Mouse (Mus musculus) heart, embryonic 14.5 days (tissue): Measurements from ENCODE around the gene Rpa2. TPM values are rescaled to one million over a fixed set of nuclear protein-coding genes. Genes with fewer than 3 reads are reported as not detected.
"Not testable (repeated sequence)": the region's sequence is repeated elsewhere in the genome, so short reads cannot be mapped to it uniquely, and the experiment has no call there.

Experiments used
- ATAC-seq: fragments of 200-750 bp; cut with Nextera tagmentation; 2 replicates; pipeline ENCODE4 v1.8.0; 2017; ENCODE audit warnings: low read depth, moderate TSS enrichment; ENCODE audit not compliant: insufficient number of reproducible peaks, insufficient read depth, low FRiP score
- H3K27ac ChIP-seq, 2 experiments: fragments of 200-500 bp in 1 of 2; fragments of 300-500 bp in 1 of 2; sonication (generic) in 1 of 2; replicated peaks in 1 of 2; 2 replicates each; pipeline ENCODE4 v1.5.1; 2012 to 2014; ENCODE audit warnings: low read depth in 2 of 2, low read length in 2 of 2, control low read depth in 1 of 2, mild to moderate bottlenecking in 1 of 2, mixed read lengths in 1 of 2; ENCODE audit not compliant: control insufficient read depth in 1 of 2, insufficient read depth in 1 of 2
- H3K27me3 ChIP-seq: fragments of 300-500 bp; sonication (generic); 2 replicates; pipeline ENCODE4 v1.6.1; 2014; ENCODE audit warnings: mild to moderate bottlenecking, low read length, control low read depth; ENCODE audit not compliant: control insufficient read depth, insufficient read depth
- H3K36me3 ChIP-seq: fragments of 300-500 bp; sonication (generic); 2 replicates; pipeline ENCODE4 v1.6.1; 2014; ENCODE audit warnings: mild to moderate bottlenecking, control low read depth, low read length, mixed read lengths; ENCODE audit not compliant: control insufficient read depth, insufficient read depth
- H3K4me1 ChIP-seq, 2 experiments: fragments of 200-500 bp in 1 of 2; fragments of 300-500 bp in 1 of 2; sonication (generic) in 1 of 2; 2 replicates each; pipeline ENCODE4 v1.6.1; 2012 to 2014; ENCODE audit warnings: low read length in 2 of 2, control low read depth in 1 of 2, mixed read lengths in 1 of 2; ENCODE audit not compliant: control insufficient read depth in 2 of 2, insufficient read depth in 2 of 2
- H3K4me2 ChIP-seq: fragments of 300-500 bp; sonication (generic); 2 replicates; pipeline ENCODE4 v1.6.1; 2014; ENCODE audit warnings: mild to moderate bottlenecking, low read length
- H3K4me3 ChIP-seq, 2 experiments: fragments of 200-500 bp in 1 of 2; fragments of 300-500 bp in 1 of 2; sonication (generic) in 1 of 2; 2 replicates each; pipeline ENCODE4 v1.5.1; 2012 to 2014; ENCODE audit warnings: low read length in 2 of 2, mild to moderate bottlenecking in 2 of 2, control low read depth in 1 of 2, low read depth in 1 of 2, moderate library complexity in 1 of 2; ENCODE audit not compliant: control insufficient read depth in 1 of 2, insufficient read depth in 1 of 2
- H3K9ac ChIP-seq: fragments of 300-500 bp; sonication (generic); 2 replicates; pipeline ENCODE4 v1.6.1; 2014; ENCODE audit warnings: mild to moderate bottlenecking, low read length
- H3K9me3 ChIP-seq: fragments of 300-500 bp; sonication (generic); 2 replicates; pipeline ENCODE4 v1.6.1; 2016; ENCODE audit warnings: low read length, control low read depth; ENCODE audit not compliant: control insufficient read depth
- WGBS: fragments of 180-500 bp; shearing (Covaris S2); extraction: QIAGEN DNeasy Blood & Tissue Kit; methylation state at CpG from one replicate; pipeline ENCODE4 v1.1.7; 2014; 5-methylcytosine and 5-hydroxymethylcytosine counted together
- polyA plus RNA-seq: library from polyadenylated mRNA; unstranded; fragments of >200 nt; fragmentation: Nextera tagmentation; extraction: Ambion mirVana; gene quantifications from 2 replicates; pipeline ENCODE4 v1.2.1, GENCODE M21; 2014

The Rpa2 gene
- polyA plus RNA-seq, 1 experiment from 2014 or later: 74.3 TPM

GRCm38 (mm10) chr4:132798666-132799065 lies 30.5 kb downstream of the Rpa2 start:
- not testable (repeated sequence) for H3K4me2 ChIP-seq, H3K27ac ChIP-seq, H3K4me1 ChIP-seq, H3K4me3 ChIP-seq, ATAC-seq, H3K9me3 ChIP-seq, H3K9ac ChIP-seq, H3K36me3 ChIP-seq
- WGBS: 87% methylated on average over 3 of the region's 3 CpGs
- H3K27me3 ChIP-seq: peaks cover 20% of the 10 kb centered on the region

- H3K27ac ChIP-seq: no peak overlapping the region
- no peak overlapping the region for H3K4me2 ChIP-seq
- H3K36me3 ChIP-seq: no peaks in the 10 kb centered on the region
- H3K4me3 ChIP-seq: no peak overlapping the region
- peaks cover 3 to 5% of the 10 kb centered on the region in 2 experiments; a peak in 2 of 4 replicates for H3K4me1 ChIP-seq
- 67% methylated on average over 4 of the region's 4 CpGs for WGBS
- H3K9ac ChIP-seq: no peak overlapping the region
- no peaks in the 10 kb centered on the region for H3K9me3 ChIP-seq
- H3K27me3 ChIP-seq: peaks cover 10% of the 10 kb centered on the region
- no peak for ATAC-seq
Measured at GRCm38 (mm10) chr4:132799845-132800244, 31.7 kb downstream of the Rpa2 start.

DNA sequence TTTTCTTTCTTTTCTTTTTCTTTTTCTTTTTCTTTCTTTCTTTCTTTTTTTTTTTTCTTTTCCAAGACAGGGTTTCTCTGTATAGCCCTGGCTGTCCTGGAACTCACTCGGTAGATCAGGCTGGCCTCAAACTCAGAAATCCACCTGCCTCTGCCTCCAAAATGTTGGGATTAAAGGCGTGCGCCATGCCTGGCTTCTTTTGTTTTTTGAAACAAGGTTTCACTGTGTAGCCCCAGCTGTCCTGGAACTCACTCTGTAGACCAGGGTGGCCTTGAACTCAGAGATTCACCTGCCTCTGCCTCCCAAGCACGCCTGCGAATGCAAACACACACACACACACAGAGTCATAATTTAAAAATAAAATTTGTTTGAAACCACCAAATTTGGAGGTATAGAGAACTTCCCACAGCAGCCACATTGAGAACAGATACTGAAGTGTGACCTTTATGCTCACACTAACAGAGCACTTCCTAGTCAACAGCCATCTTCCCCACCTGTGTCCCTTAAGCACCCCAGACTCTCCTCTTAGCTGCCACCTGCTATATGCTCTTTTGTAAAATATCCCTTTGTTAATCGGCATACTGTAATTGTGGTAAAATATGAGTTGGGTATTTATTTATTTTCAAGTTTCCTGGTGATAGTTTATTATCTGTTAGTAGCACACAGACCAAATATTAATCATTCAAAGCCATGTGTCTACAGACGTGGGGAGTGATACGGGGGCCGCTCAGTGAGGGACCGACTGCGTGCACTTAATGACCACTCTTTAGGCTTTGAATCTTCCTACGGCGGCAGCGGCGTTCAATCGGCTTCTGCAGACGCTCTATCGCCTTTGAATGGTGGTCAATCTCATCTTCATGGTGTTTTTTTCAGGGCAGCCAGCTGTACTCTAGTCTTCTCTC lies 33.3 kb downstream of the Rpa2 start:
- no peak for ATAC-seq
- WGBS: 86% methylated on average over 18 of the region's 18 CpGs
- Histone ChIP-seq H3K4me2 (no peak overlapping the region), H3K36me3 (no peaks in the 10 kb centered on the region), H3K4me3 (no peak overlapping the region), H3K9me3 (no peaks in the 10 kb centered on the region), H3K27ac (0 out of 4 replicates have a peak overlapping the region, but pooled peaks of 1 of the 2 experiments have one; percentile 10), H3K27me3 (no peaks in the 10 kb centered on the region), H3K4me1 (0 out of 4 replicates have a peak, but pooled peaks cover 2 to 4% of the 10 kb centered on the region in 2 experiments), H3K9ac (no peak overlapping the region)

- Histone ChIP-seq H3K9ac (no peak overlapping the region), H3K27ac (peak overlapping the region; percentile 10 to 39; a peak in 1 of 4 replicates), H3K27me3 (no peaks in the 10 kb centered on the region), H3K4me2 (no peak overlapping the region), H3K36me3 (no peaks in the 10 kb centered on the region), H3K4me3 (no peak overlapping the region), H3K4me1 (0 out of 4 replicates have a peak, but pooled peaks cover 2 to 4% of the 10 kb centered on the region in 2 experiments), H3K9me3 (no peaks in the 10 kb centered on the region)
- no peak for ATAC-seq
- 68% methylated on average over 16 of the region's 16 CpGs for WGBS
Measured at GRCm38 (mm10) chr4:132802171-132802637, 34.1 kb downstream of the Rpa2 start.

DNA sequence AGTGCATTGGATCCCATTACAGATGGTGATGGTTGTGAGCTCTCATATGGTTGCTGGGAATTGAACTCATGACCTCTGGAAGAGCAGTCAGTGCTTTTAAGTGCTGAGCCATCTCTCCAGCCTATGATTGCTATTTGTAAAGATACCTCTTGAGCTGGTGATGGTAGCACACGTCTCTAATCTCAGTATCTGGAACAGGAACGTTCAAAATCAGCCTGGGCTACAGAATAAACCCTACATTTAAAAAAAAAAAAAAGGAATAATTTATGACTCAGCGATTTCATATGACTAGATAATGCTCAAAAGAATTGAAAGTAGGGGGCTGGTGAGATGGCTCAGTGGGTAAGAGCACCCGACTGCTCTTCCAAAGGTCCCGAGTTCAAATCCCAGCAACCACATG lies 35.1 kb downstream of the Rpa2 start:
- no peaks in the 10 kb centered on the region for H3K36me3 ChIP-seq
- no peaks in the 10 kb centered on the region for H3K9me3 ChIP-seq
- H3K4me3 ChIP-seq: no peak overlapping the region
- no peak overlapping the region for H3K27ac ChIP-seq
- H3K27me3 ChIP-seq: no peaks in the 10 kb centered on the region
- H3K9ac ChIP-seq: no peak overlapping the region
- H3K4me2 ChIP-seq: no peak overlapping the region
- H3K4me1 ChIP-seq: peaks cover 4 to 10% of the 10 kb centered on the region in 2 experiments
- ATAC-seq: no peak
- WGBS: 81% methylated on average over 5 of the region's 5 CpGs

- H3K4me3 ChIP-seq: no peak overlapping the region
- WGBS: 96% methylated on average over 7 of the region's 7 CpGs
- no peak for ATAC-seq
- H3K27me3 ChIP-seq: no peaks in the 10 kb centered on the region
- no peak overlapping the region for H3K4me2 ChIP-seq
- H3K9me3 ChIP-seq: no peaks in the 10 kb centered on the region
- no peak overlapping the region for H3K27ac ChIP-seq
- peaks cover 8 to 15% of the 10 kb centered on the region in 2 experiments for H3K4me1 ChIP-seq
- H3K9ac ChIP-seq: no peak overlapping the region
- no peaks in the 10 kb centered on the region for H3K36me3 ChIP-seq
Measured at GRCm38 (mm10) chr4:132803876-132804275, 35.7 kb downstream of the Rpa2 start.

DNA sequence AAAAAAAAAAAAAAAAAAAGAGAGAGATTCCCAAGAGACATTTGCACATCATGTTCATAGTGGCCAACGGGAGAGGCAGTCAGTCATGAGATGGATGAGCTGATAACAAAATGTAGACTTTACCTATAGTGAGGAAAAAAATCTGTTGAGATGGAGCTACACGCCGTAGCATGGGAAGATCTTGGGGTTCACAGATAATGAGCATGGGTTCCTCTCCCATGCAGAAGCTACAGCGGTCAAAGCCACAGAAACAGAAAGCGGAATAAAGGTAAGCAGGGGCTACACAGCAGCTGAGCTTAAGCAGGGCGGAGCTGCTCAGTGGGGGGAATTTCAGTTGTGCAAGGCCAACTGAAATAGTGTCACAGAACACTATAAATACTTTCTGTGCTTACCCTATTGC lies 36.2 kb downstream of the Rpa2 start:
- no peak overlapping the region for H3K4me2 ChIP-seq
- no peaks in the 10 kb centered on the region for H3K9me3 ChIP-seq
- peaks cover 8 to 15% of the 10 kb centered on the region in 2 experiments for H3K4me1 ChIP-seq
- no peaks in the 10 kb centered on the region for H3K36me3 ChIP-seq
- no peak overlapping the region for H3K9ac ChIP-seq
- no peak overlapping the region for H3K4me3 ChIP-seq
- no peaks in the 10 kb centered on the region for H3K27me3 ChIP-seq
- WGBS: 94% methylated on average over 6 of the region's 6 CpGs
- no peak for ATAC-seq
- no peak overlapping the region for H3K27ac ChIP-seq
